Mouse (Mus musculus) right cerebral cortex, postnatal 10 days (tissue): ENCODE results near the gene Oas1f.
"Not testable (repeated sequence)": the region's sequence is repeated elsewhere in the genome, so short reads cannot be mapped to it uniquely, and the experiment has no call there.

Experiments
- DNase-seq, 2 experiments: peaks; one replicate each; pipeline ENCODE4 v3.0.0; 2021; ENCODE audit warnings: low spot score in 2 of 2

Oas1f gene

GRCm38 (mm10) chr5:120847067-120847466 lies at the start of gene Oas1f:
TSS of gene Oas1f (plus strand) at chr5:120847367.
- no peak for DNase-seq

DNA sequence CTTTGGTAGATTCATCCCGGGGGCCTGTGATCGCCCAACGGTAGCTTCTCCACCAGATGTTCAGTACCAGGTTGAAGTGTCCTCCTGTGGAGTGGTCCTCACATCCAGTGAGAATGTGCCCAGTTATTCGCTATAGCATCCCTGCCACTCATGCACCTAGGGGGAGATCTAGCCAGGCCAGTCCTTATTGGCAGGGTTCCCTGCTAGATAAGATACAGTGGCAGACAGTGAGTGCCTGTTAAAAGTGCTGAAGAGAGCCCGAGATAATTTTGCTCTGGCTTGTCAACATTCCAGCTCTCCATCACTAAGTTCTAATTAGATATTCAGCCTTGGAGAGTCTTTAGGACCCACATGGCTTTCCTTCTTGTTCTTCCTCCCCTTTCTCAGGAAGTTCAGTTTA lies 49.0 kb upstream of the Oas1f start:
- not testable (repeated sequence) for DNase-seq

DNA sequence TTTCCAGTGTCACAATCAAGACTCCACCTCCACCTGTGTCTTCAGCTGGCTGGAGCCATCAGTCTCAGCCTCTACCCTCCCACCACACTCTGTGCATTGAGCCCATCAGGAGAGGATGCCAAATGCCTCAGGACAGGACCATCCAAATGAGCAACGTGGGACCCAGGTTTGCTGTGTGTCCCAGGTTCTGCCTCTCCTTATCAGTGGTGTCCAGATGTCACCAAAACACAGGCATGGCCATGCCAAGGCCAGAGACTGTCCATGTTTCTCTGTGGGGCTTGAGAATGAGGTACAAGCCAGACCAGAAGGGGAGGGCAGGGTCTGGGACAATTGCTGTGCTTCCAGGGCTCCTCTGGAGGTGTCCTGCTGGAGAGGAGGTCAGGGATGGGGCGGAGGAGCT lies 48.2 kb upstream of the Oas1f start:
- DNase-seq = not testable (repeated sequence)

DNA sequence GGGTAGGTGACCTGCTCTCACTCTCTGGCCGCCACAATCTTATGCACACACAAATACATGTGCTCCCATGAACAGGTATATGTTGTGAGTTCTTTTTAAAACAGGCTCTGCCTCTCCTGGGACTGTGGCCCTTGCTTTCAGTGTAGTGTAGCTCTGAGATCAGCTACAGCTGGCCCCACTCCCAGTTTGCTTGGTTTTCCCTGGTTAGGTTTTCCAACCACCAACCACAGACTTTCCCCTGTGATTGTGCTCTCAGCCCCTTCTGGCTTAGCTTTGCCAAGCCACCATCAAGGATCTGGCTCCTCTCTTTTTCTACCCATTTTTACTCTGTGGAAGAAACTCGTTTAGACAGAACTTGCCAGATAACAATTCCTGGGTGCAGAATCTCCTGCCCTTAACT lies 43.6 kb upstream of the Oas1f start:
- no peak for DNase-seq

DNA sequence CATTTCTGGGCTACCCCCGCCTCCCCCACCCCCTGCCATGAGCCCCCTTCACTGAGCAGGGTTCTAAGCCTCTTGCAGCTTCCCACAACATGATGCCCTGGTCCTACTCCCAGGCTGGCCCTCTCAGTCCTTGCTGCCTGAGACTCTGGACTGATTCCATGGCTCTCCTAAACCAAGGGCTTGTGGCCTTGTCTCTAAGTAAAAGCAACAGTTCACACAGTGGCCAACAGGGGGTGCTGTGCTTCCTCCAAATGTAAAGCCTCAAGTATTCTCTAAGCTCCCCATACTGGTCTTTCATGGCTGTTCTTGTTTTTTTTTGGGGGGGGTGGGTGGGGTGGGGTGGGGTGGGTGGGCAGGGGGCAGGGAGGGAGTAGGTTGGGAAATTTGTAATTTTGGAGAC lies 40.7 kb upstream of the Oas1f start:
- peak; percentile 38 to 51 for DNase-seq

DNA sequence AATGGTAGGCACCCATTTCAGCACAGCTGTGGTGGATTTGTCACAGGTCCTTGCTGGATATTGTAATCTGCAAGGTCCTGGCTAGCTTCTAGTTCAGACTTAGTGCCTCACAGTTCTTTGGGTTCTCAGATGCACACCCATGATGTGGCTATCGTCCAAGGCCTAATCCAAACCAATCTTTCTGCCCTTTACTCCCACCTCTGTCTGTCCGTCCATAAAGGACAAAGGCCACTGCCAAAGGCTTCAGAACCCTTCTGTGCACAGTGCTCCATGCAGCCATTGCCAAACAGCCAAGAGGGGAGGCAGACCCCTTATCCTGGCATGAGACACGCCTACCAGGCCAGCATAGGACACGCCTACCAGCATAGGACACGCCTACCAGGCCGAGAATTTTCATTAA lies 38.0 kb upstream of the Oas1f start:
- DNase-seq = no peak

DNA sequence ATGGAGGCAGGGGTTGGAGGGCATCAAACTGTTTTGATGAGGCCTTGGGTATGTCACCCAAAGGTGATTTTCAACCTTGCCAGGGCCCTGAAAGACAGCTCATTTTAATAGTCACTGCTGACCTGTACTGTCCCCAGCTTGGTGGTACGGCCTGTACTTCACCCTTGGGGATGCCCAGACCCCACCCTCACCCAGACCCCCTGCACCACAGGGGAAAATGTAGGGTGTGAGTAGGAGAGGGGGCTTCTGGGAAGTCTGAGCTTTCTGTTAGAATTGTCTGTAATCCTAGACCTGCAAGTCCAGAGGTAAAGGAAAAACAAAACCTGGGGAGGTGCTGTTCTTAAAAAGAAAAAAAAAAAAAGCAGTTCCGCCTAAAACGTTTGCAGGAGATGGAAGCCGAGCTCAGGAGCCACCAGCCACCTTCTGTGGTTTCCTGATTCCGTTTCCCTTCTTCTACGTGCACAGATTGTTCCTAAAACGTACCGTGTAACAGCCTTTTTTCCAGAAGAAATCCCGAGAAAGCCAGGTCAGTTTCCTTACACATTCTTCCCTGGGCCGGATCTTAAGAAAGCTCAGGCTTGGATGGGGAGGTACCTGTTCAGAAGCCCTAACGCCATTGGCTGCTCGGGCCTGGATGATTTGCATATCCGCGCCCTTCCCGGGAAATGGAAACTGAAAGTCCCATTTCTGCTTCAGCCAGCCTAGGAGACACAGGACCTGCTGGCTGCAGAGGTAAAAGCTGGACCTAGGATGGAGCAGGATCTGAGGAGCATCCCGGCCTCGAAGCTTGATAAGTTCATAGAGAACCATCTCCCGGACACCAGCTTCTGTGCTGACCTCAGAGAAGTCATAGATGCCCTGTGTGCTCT lies 35.0 kb upstream of the Oas1f start, which contains the start of gene Oas1c:
Oas1c (minus strand) TSS at position 564 of the 869 bp plus-strand sequence.
- DNase-seq = peak; percentile 84 to 88

DNA sequence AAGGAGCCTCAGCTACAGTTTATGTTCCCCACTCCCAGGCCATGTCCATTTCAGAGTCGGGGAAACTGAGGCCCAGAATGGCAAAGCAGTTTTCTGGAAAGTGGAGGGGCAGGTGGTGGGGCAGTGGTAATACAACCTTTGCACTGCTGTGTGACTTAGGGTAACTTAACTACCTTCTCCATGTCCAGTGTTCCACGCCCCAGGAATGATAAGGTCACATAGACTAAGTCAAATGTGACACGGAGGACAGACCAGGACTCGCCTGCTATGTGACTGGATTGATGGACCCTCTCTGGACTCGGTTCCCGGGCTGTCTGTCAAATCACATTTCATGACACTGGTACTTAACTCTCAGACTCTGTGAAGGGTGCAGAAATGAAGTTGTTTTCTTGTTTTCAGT lies 34.1 kb upstream of the Oas1f start:
- DNase-seq = no peak

DNA sequence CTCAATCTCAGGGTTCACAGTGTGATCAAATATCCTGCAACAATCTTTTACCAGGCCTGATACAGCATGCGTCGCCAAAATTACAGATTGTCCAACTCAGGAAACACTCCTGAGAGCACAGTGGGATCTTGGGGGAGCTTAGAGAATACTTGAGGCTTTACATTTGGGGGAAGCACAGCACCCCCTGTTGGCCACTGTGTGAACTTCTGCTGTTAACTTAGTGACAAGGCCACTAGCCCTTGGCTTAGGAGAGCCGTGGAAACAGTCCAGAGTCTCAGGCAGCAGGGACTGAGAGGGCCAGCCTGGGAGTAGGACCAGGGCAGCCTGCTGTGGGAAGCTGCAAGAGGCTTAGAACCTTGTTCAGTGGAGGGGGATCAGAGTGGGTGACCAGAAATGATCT lies 31.2 kb upstream of the Oas1f start:
- DNase-seq = no peak

- DNase-seq = no peak
Observed at GRCm38 (mm10) chr5:120818999-120819398, 28.2 kb upstream of the Oas1f start.

DNA sequence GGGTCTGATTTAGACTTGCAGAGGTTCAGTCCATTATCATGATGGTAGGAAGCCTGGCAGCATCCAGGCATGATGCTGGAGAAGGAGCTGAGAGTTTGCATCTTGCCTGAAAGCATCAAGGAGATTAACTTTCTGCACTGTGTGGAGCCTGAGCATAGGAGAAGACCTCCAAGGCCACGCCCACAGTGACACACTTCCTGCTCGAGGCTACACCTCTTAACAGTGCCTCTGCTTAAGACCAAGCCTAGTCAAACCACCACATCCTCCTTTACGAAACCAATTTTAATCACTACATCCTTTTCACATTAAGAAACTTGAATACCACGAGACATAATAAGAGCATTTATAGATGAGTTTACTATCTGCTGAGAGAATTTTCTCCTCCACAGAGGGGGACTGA lies 16.1 kb upstream of the Oas1f start:
- no peak for DNase-seq

DNA sequence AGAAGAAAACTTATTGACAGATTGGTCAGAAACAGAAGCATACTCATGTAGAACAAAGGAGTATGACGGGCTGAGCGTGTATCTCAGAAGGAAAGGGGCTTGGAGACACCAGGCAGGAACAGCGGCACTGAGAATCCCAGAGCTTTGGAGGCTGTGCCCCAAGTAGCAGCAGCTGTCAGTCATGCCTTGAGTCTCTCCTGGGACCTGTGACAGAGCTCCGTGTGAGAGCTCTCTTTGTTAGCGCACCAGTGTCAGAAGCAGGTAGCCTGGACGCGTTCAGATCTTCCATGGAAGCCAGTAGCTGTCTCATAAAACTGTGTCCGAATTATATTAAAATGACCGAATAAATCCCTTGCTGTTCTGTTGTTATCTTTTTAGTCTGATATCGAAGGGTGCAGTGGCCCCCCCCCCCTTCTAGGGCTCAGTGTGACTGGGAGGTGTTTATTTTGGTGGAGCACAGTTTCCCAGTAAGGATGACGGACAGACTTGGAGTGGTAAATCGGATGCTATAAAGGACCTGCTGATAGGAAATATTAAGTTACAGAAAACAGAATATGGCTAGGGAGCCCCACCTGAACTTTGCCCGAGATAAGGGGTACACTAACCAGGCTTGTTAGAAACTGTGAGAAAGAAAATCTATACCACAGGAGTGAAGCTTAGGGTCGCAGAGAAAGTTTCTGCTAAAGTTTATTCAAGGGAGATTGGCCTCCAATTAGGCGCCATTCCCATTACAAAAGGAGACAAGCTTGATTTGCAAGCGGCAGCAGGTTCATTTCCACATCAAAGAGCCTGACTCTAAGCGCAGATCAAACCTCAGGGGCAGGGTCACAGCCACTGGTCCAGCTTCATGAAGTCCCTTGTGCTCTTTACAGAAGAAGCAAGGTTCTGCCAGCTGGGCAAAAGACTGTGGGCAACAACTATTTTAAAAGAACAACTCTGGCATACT lies 13.6 kb upstream of the Oas1f start:
- no peak for DNase-seq

- peak; percentile 34 to 39 for DNase-seq
Observed at GRCm38 (mm10) chr5:120836731-120837585, 10.2 kb upstream of the Oas1f start.

DNA sequence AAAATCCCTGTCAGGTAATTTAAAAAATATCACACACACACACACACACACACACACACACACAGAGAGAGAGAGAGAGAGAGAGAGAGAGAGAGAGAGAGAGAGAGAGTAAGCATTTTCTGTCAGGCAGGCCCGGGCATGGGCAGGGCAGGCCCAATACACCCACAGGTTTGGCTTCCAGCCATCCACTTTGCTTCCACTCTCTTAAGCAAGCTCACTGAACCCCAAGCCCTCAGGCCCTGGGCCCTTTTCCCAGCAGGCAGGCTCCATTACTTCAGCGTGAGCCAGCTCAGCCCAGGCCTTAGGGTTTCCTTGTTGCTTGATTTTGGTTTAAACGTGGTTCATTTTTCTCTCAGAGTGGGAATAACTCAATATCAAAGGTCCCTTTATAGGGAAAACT lies 2.5 kb upstream of the Oas1f start:
- DNase-seq = peak; percentile 43 to 52

DNA sequence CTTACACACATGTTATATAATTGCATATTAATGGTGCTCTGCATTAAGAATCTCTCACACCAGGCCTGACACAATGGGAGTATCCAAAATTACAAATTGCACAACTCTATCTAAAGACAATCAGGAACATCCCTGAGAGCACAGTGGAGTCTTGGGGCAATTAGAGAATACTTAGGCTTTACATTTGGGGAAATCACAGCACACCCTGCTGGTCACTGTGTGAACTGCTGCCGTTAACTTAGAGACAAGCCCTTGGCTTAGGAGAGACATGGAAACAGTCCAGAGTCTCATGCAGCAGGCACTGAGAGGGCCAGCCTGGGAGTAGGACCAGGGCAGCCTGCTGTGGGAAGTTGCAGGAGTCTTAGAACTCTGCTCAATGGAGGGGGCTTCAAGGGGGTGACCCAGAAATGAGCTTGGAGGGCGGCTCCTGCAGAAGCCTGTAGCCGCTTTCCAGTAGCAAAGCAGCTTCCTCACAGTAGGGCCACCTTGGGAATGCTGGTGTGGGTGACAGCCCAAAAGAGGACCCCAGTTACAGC lies 2.5 kb downstream of the Oas1f start:
- peak in 1 of 2 experiments; percentile 41 for DNase-seq

GRCm38 (mm10) chr5:120859241-120859640 lies 12.1 kb downstream of the Oas1f start:
- peak; percentile 22 to 42 for DNase-seq

DNA sequence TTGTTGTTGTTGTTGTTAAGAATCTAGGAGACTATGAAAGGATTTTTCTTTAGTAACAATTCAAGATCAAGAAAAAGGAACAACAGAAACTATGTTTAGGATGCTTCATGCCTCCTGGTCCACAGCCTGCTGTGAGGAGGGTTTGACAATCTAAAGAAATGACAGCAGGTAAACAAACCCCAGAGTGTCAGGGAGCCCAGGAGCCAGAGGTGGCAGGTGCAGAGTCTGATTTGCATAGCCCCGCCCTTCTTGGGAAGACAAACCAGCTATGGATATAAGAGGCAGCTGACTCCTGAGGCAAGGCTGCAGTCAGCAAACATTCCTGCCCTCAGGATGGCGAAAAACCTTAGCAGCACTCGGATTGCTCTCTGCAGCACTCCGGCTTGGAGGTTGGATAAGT lies 14.0 kb downstream of the Oas1f start, which contains the start of gene Oas1h:
Oas1h (plus strand) TSS at position 301 of the 400 bp plus-strand sequence.
- DNase-seq = no peak

DNA sequence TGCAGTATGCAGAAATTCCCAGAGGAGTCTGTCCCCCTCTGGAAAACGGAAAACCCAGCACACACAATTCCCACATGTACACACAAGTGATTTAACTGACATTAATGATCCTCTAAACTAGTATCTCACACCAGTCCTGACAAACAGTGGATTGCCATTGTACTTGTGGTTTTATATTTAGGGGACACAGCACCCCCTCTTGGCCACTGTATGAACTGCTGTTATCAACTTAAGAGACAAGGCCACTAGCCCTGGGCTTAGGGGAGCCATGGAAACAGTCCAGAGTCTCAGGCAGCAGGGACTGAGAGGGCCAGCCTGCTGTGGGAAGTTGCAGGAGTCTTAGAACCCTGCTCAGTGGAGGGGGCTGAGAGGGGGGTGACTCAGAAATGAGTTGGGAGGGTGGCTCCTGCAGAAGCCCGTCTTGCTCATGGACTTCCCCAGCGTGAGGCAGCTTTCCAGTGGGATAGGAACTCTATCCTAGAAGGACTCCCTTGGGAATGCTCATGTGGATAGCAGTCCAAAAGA lies 18.2 kb downstream of the Oas1f start:
- no peak for DNase-seq

- no peak for DNase-seq
Observed at GRCm38 (mm10) chr5:120869436-120870015, 22.4 kb downstream of the Oas1f start.

DNA sequence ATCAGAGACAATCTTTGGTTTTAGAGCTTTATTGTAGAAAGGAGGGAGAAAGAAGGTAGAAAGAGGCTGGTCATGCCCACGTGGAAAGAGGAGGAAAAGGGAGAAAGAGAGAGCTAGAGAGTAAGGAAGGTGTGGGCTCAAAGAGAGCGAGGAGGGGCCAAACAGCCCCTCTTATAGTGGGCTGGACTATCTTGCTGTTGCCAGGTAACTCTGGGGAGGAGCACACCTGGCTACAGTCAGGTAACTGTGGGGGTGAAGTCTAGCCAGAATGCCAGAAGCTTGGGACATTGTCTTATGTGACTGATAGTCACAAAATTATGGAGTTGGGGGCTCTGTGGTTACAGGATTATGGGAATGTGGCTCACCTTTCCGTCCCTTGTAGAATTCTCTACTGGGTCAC lies 22.9 kb downstream of the Oas1f start:
- DNase-seq = no peak

- no peak for DNase-seq
Observed at GRCm38 (mm10) chr5:120870782-120871181, 23.6 kb downstream of the Oas1f start.
